Mouse (Mus musculus): ENCODE measurements at regions not wholly inside any gene's neighbourhood (a gene's known extent, or its start where the extent isn't known, plus 50 kb on each side); places are given as distances from the start of the nearest gene placed in this dataset.

GRCm38 (mm10) chr19:59646231-59646630, 188.1 kb downstream of the Emx2 start:
- no peak for DNase-seq (ENCODE audit: low read depth)

GRCm38 (mm10) chr19:59646656-59647055, 188.5 kb downstream of the Emx2 start:
- DNase-seq (ENCODE audit: low read depth) = no peak

DNA sequence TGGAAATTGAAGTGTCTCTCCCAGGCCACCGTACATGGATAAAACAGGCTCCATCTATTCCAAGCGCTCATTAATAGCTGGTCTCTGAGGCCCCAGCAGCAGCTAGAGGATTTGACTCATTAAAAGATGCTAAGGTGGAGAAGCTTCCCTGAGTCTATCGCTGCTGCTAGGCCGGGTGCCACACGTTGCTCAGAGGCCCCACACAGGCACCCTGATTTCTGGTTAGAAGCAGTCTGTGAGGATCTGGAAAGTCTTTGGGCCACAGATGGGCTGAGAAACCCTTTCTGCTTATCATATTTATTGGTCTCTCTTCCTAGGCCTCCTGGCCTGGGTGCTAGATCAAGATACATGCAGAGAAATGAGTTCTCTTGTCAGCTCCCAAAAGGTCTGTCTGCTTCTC, 191.2 kb downstream of the Emx2 start:
- no peak for DNase-seq (ENCODE audit: low read depth)

- DNase-seq (ENCODE audit: low read depth) = no peak
Observed at GRCm38 (mm10) chr19:59650611-59651329, 192.6 kb downstream of the Emx2 start.

DNA sequence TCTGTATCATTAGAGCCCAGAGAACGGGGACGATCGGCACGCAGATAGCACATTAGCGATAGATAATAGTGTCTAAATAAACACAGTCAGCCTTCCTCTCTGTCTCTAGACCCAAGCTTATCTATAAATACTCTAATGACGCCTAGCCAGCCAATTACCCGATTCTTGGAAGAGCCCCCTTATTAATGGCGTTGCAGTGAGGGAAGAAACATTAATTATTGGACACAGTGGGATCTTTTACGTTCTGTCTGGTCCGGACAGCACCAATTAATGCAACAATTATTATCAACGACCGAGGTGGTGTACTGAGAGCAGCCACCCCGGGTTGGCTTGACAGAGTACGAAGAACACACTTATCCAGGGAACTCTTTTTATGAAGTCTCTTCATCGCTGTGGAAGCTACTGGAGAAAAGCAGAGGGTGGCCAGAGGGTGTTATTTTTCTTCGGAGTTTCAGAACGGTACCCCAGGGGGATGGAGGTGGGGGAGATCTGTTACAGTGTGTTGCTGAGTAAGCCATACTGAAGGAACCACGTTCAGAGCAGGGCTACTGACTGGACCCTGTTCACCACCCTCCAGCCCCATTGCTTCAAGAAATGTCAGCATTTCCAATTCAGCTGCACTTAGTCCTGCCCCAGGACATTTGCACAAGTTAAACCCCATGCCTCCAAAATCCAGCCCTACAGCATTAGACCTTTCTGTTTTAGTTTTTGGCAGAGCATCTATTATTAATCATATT, 195.6 kb downstream of the Emx2 start:
- no peak for DNase-seq (ENCODE audit: low read depth)

DNA sequence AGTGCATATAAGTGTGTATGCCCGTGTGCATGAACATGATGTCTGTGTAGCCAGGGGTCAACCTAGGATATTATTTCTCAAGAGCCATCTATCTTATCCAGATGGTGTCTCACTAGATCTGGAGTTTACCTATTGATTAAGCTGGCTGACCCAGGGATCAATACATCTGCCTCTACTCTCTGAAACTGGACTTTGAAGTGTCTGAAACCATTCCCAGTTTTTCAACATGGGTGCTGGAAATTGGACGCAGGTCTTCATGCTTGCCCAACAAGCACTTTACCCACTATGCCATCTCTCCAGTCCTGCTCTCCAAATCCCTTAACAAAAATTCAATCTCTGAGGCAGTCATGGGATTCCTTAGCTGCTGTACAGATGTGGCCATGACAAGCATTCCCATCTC, 197.1 kb downstream of the Emx2 start:
- DNase-seq (ENCODE audit: low read depth) = no peak

GRCm38 (mm10) chr19:59669793-59670192, 211.6 kb downstream of the Emx2 start:
- DNase-seq (ENCODE audit: low read depth) = no peak

DNA sequence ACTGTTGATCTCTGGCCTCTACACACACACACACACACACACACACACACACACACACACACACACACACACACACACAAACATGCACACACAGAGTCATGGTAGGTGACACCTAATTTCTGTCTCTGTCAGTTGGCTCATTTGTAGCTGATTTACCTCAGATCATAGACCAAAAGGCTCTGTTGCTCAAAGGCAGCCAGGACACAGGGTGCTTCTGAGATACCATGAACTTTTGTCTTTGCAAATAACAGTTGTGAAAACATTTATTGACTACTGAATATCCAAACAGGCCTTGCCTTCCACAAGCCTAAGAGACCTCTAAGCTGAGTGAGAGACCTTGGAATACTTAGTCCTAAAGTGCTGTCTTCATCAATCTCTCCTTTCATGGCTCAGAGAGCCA, 215.4 kb downstream of the Emx2 start:
- DNase-seq (ENCODE audit: low read depth) = no peak

- no peak for DNase-seq (ENCODE audit: low read depth)
Observed at GRCm38 (mm10) chr19:59679191-59679590, 221.0 kb downstream of the Emx2 start.

GRCm38 (mm10) chr19:59680356-59680755, 222.2 kb downstream of the Emx2 start:
- no peak for DNase-seq (ENCODE audit: low read depth)

GRCm38 (mm10) chr19:59684292-59684691, 226.1 kb downstream of the Emx2 start:
- no peak for DNase-seq (ENCODE audit: low read depth)

DNA sequence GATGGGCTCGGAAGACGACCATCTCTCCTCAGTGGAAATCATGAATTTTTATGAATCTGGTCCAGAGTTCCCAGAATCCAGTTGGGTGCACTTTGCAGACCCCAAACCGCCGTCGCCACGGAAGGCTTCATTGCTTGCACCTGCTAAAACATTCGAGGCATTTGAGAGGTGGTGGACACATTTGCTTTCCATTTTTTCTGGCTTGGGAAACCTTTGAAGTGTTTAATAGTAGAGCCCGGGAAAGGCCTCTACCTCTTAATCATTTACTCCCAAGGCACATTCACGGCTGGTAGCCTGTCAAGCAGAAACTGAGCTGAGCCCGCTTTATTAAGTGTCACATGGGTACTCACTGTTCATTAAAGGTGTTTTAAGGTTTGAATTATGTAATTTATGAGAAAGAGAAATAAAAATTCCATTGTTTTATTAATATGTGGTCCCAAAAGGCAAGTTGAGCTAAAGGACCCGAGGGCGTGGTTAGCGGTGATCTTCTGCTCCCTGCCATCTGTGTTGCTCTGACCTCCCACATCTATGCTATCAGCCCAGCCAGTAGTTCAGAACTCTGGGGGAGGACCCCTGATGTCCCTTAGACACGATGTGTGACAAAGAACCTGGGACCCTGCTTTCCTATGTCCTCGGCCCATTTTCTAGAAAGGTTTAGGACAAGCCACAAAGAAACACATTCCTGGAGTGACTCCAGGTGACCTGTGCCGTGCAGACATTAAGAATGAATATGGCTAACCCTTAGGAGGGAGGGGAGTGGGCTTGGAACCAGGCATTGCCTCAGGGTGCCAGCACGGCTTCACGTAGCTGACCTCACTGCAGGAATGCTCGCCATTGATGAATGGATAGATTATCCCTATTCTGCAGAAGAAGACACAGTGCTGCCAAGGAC, 227.9 kb downstream of the Emx2 start:
- DNase-seq (ENCODE audit: low read depth) = no peak

DNA sequence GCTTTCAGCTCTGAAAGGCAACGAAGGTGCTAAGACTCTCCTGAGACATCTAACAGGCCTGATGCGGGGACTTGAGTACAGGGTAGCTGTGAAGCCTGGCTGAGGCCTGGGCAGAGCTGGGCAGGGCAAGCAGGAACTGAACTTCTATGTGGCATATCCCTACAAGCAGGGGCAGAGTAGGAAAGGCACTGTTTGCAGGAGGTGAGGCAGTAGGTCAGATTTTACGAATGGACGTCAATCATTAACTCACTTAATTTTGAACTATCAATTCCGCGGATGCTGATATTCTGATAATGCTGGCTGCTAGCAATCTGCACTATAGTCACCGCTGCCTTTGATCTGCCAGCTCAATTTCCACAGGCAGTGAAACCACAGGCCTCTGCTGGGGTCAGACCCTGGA, 229.0 kb downstream of the Emx2 start:
- no peak for DNase-seq (ENCODE audit: low read depth)

DNA sequence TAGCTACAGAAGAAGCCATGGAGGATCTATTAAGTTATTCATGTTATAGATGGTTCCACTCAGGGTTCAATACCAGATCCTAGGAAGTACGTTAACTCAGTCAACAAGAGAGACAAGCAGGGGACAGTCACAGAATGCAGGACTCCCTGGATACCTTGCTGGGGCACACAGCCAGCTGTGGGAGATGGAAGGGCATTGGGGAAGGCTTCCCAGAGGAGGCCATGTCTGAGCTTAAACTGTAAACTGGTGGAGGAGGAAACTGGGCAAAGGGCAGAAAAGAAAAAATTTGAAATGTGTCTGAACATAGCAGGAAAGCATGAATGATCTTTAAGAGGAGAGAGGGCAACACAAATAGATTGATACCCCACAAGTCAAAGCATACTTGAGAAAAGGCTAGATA, 229.5 kb downstream of the Emx2 start:
- no peak for DNase-seq (ENCODE audit: low read depth)

DNA sequence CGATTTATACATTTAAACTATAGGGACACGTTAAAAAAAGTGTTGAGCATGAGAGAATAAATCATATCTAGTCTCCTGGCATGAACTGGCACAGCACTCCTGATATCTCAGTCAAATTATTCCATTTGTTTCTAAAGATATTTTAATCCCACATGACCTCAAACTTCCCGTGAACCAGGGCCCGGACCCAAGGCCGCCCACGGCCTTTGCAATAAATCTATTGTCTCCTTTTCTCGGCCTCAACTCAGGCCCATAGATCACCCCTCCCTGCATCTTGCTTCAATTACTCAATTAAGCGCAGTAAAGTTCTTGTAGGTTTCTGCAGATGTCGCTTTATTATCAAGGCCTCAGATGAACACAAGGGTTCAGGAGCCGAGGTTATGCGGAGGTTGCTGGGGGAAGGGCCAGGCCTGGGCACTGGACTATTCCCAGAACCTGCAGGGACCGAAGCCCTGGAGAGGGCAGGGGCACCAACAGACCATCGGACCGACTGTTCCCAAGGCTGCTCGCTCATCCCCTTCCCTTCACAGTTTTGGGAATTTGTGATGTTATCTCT, 233.4 kb downstream of the Emx2 start:
- no peak for DNase-seq (ENCODE audit: low read depth)

- DNase-seq (ENCODE audit: low read depth) = no peak
Observed at GRCm38 (mm10) chr19:59697628-59698027, 239.5 kb downstream of the Emx2 start.

DNA sequence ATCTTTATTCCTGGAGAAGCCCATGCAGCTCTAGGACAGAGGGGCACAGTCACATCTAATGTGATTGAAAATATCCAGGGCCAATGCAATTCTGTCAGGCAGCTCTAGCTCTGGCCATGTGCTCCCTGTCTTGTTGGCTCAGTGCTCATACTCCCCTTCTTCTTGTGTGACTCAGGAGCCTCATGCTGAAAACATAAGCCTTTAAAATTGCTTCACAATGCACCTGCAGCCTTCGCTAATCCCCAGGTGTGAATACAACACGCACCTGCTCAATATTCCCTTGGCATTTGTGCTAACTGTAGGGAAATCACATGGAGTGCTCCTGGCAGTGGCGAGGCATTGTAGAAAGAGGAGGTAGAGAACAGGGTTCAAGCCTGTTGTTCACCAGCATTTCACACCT, 242.0 kb downstream of the Emx2 start:
- DNase-seq (ENCODE audit: low read depth) = no peak

GRCm38 (mm10) chr19:59707106-59707505, 236.3 kb downstream of the Rab11fip2 start:
- no peak for DNase-seq (ENCODE audit: low read depth)

- no peak for DNase-seq (ENCODE audit: low read depth)
Observed at GRCm38 (mm10) chr19:59709180-59709579, 234.3 kb downstream of the Rab11fip2 start.

DNA sequence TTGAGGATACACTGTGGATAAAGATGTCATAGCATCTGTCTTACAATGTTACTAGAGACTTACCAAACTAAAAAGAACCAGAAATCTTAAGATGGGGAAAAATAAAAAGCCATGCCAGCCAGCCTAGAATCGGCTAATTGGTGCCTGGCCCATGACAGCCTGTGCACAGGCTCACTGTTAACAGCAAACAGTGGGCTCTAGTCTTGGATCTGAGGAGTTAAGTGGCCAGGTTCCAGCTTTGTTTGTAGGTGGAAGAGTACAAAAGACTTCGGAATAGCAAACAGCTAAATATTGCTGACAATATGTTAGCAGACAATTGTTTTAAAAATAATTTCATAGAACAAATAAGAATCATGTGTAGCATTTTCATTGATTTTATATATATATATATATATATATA, 228.4 kb downstream of the Rab11fip2 start:
- DNase-seq (ENCODE audit: low read depth) = no peak

DNA sequence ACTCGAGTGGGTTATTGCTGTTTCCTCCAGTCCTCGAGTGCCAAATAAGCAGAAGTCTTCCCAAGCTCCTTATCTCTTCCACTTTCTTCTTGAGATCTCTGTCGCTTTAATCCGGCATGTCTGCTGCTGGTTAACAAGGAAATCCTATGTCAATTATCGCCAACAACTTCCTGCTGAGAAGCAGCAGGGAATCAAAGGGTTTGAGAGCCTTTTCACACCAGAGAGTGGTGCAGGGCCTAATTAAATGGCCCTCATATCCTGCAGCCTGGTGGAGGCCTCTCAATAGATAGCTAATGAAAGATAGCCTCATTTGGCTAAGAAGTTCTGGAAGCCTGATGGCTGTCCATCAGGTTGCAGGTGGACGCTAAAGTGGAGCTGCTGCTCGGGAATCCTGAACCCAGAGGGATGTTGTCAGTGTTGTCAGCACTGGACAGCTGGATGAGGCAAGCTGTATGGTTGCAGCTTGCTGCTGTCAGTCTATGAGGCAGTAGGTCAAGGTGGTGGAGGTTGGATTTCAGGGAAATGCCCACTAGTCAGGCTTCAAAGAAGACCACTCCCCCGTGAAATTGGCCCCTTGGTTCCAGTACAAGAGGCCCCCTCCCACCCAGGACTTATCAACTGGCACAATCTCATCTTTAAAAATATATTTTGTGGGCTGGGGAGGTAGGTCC, 225.5 kb downstream of the Rab11fip2 start:
- no peak for DNase-seq (ENCODE audit: low read depth)

- no peak for DNase-seq (ENCODE audit: low read depth)
Observed at GRCm38 (mm10) chr19:59738541-59738940, 204.9 kb downstream of the Rab11fip2 start.

All from 416B (cell line).